Mouse (Mus musculus): Measurements from ENCODE around the gene Tnni3k.

DNA sequence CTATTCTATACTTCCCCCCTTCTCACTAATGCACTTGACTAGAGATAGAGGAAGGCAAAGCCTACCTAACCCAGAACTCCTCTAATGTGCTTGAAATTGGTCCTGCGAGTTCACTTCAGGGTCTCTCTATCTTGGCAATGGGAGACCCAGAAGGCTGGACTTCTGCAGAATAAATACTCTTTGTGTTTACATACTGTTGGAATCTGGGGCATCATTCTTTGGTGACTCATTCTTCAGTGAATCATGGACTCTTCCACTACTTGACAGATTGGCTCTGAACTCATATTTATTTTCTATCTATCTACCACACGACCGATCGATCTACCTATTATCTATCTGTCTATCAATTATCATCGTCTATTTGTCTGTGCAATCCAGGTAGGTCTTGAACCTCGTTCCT, 36.9 kb upstream of the Tnni3k start:
- TF ChIP-seq UBTF (IDR thresholded peaks at IDR 0.05; ENCODE audit: low read depth, low read length) = no peak
- TF ChIP-seq JUND (conservative IDR thresholded peaks at IDR 0.05; ENCODE audit: low read depth, low read length) = no peak
- TF ChIP-seq POLR2A (IDR thresholded peaks at IDR 0.05; ENCODE audit: low read depth, low read length) = no peak
- TF ChIP-seq USF1 (IDR thresholded peaks at IDR 0.05; ENCODE audit: low read depth, low read length) = no peak
- TF ChIP-seq EP300 (IDR thresholded peaks at IDR 0.05; ENCODE audit: low read length) = no peak
